Mouse (Mus musculus): ENCODE data around the gene Fam89b. TPM values are rescaled to one million over a fixed set of nuclear protein-coding genes. Genes with fewer than 3 reads are reported as not detected.
A peak's percentile ranks its signal among the peaks of the same experiment; 100 is the strongest.

Gene Fam89b
- polyA plus RNA-seq, 1 experiment from 2014 or later: 85.8 TPM

DNA sequence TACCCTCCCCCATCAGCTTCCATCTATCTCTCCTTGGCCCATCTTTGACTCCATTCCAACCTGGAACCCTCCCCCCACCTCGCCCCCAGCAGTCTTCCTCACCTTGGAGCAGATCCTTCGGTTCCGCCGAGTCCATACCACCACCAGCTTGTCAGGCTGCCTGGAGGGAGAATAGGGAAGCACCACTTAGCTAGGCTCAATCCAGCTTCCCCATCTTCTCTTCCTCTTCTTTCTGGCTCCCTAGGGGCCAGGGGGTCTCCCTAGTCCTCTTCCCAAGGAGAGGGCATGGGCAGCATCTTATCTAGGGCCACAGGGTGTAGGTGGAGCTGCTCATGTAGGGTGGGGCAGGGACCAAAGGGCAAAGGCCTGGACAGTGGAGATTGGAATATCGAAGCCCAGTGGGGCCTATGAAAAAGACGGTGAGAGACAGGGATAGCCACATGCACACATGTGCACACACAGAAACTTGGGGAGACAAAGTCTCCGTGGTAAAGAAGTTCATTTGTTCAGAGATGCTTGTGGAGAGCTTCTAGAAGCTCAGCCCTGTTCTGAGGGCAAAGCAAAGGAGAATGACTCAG lies 6.5 kb downstream of the Fam89b start:
- H3K27ac ChIP-seq (ENCODE audit: low read depth): no peak overlapping the region
- no peak overlapping the region for H3K4me2 ChIP-seq (ENCODE audit: low read length)
- no peaks in the 10 kb centered on the region for H3K9me3 ChIP-seq (ENCODE audit: control insufficient read depth, low read length)
- H3K9ac ChIP-seq (ENCODE audit: low read length): no peak overlapping the region
- H3K4me3 ChIP-seq (ENCODE audit: low read depth, low read length): no peak overlapping the region
- 91% methylated on average over 7 of the region's 7 CpGs for WGBS
- ATAC-seq (replicated peaks; ENCODE audit: low FRiP score, low TSS enrichment, low read depth) (no peak), DNase-seq (ENCODE audit: low spot score) (no peak)
- peaks cover 59% of the 10 kb centered on the region for H3K36me3 ChIP-seq (ENCODE audit: control insufficient read depth, insufficient read depth, low read length)
- no peaks in the 10 kb centered on the region for H3K27me3 ChIP-seq (replicated peaks; ENCODE audit: control insufficient read depth, insufficient read depth, low read length)
- peaks cover 33% of the 10 kb centered on the region for H3K4me1 ChIP-seq (replicated peaks; ENCODE audit: control insufficient read depth, insufficient read depth, low read length)

DNA sequence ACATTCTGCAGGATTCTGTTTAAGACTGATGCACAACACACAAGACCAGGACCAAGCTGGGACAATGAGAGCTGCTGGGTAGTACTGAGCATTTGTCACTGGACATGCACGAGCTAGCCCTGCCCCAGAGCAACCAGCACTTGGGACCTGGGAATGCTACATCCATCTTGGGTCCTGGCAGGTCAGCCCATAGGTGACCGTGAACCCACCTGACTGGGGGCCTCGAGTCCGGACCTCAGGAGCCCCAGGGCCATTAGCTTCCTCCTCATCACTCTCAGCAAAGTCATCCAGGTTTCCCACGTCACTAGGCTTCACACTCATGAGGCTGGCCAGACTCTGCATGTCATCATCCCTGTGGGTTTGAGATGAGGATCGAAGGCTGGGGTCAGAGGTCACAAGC lies 8.2 kb downstream of the Fam89b start:
- no peak overlapping the region for H3K9ac ChIP-seq (ENCODE audit: low read length)
- ATAC-seq (replicated peaks; ENCODE audit: low FRiP score, low TSS enrichment, low read depth) (no peak), DNase-seq (ENCODE audit: low spot score) (no peak)
- no peak overlapping the region for H3K4me2 ChIP-seq (ENCODE audit: low read length)
- H3K27ac ChIP-seq (ENCODE audit: low read depth): no peak overlapping the region
- WGBS: 89% methylated on average over 6 of the region's 6 CpGs
- H3K4me1 ChIP-seq (replicated peaks; ENCODE audit: control insufficient read depth, insufficient read depth, low read length): peaks cover 19% of the 10 kb centered on the region
- no peaks in the 10 kb centered on the region for H3K27me3 ChIP-seq (replicated peaks; ENCODE audit: control insufficient read depth, insufficient read depth, low read length)
- no peaks in the 10 kb centered on the region for H3K9me3 ChIP-seq (ENCODE audit: control insufficient read depth, low read length)
- H3K36me3 ChIP-seq (ENCODE audit: control insufficient read depth, insufficient read depth, low read length): peaks cover 59% of the 10 kb centered on the region
- no peak overlapping the region for H3K4me3 ChIP-seq (ENCODE audit: low read depth, low read length)

DNA sequence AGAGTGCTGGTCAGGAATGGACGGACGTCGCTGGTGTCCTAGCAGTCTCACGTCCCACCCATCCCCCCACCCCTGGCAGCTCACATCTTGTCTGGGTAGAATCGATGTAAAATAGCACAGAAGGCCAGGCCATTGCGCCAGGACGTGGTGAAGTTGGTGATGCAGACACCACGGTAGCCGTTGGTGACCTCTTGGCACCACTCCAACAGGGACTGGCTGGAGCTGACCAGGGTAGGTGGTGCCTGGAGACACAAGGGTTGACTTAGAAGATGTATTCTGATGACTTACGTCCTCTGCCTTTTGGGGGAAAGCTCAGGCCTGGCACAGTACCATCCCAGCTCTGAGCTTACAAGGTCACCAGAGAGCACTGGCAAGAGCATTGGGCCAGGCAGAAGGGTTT lies 12.5 kb downstream of the Fam89b start:
- H3K4me3 ChIP-seq (ENCODE audit: low read depth, low read length): no peak overlapping the region
- WGBS: 58% methylated on average over 10 of the region's 10 CpGs
- H3K27ac ChIP-seq (ENCODE audit: low read depth): no peak overlapping the region
- no peak for DNase-seq (ENCODE audit: low spot score)
- H3K9ac ChIP-seq (ENCODE audit: low read length): no peak overlapping the region
- H3K4me2 ChIP-seq (ENCODE audit: low read length): no peak overlapping the region
- no peak for ATAC-seq (replicated peaks; ENCODE audit: low FRiP score, low TSS enrichment, low read depth)
- no peaks in the 10 kb centered on the region for H3K9me3 ChIP-seq (ENCODE audit: control insufficient read depth, low read length)
- H3K36me3 ChIP-seq (ENCODE audit: control insufficient read depth, insufficient read depth, low read length): peaks cover 58% of the 10 kb centered on the region
- no peaks in the 10 kb centered on the region for H3K27me3 ChIP-seq (replicated peaks; ENCODE audit: control insufficient read depth, insufficient read depth, low read length)
- peaks cover 19% of the 10 kb centered on the region for H3K4me1 ChIP-seq (replicated peaks; ENCODE audit: control insufficient read depth, insufficient read depth, low read length)

DNA sequence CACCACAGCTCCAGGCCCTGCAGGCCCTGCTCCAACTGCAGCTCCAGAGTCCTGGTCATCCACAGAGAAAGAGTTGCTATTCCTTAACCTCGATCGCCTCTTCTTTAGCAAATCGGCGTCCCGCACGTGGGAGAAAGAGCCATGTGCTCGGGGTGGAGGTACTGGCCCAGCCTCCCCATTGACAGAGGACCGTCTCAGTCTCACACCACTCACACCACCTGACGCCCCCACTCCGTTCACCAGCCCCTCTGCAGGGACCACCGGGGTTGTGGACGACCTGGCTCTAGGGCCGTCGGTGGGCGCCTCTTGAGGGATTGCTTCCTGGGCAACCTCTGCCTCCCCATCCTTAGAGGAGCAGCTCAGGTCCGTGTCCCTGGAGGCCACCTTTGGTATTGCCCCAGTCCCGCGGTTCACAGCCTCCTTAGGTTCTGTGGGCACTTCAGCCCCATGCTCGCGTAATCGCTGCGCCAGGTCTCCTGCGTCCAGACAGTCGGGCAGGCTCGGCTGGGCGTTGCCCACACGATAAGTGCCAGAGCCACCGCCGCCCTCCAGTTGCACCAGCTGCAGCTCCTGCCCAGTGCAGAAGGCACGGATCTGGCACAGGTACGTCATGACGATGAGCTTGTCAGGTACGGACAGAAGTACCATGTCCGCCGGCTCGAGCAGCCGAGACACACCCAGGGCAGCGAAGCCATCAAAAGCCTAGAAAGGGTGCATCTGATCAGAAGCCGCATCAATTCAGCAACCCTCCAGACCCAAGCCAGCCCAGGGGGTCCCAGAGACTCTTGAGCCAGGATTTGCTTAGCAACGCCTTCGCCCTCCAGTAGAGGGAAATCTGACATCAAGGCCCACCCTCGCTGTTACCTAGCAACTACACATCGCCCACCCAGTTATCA lies 13.4 kb downstream of the Fam89b start:
- Histone ChIP-seq H3K27ac (ENCODE audit: low read depth) (no peak overlapping the region), H3K4me1 (replicated peaks; ENCODE audit: control insufficient read depth, insufficient read depth, low read length) (peaks cover 19% of the 10 kb centered on the region), H3K4me3 (ENCODE audit: low read depth, low read length) (no peak overlapping the region), H3K36me3 (ENCODE audit: control insufficient read depth, insufficient read depth, low read length) (peaks cover 57% of the 10 kb centered on the region), H3K9me3 (ENCODE audit: control insufficient read depth, low read length) (no peaks in the 10 kb centered on the region), H3K4me2 (ENCODE audit: low read length) (no peak overlapping the region), H3K27me3 (replicated peaks; ENCODE audit: control insufficient read depth, insufficient read depth, low read length) (no peaks in the 10 kb centered on the region), H3K9ac (ENCODE audit: low read length) (no peak overlapping the region)
- 32% methylated on average over 43 of the region's 43 CpGs for WGBS
- peak; percentile 21; the same call in 1 of the 2 replicates for ATAC-seq (replicated peaks; ENCODE audit: low FRiP score, low TSS enrichment, low read depth)
- DNase-seq (ENCODE audit: low spot score): peak; percentile 66

DNA sequence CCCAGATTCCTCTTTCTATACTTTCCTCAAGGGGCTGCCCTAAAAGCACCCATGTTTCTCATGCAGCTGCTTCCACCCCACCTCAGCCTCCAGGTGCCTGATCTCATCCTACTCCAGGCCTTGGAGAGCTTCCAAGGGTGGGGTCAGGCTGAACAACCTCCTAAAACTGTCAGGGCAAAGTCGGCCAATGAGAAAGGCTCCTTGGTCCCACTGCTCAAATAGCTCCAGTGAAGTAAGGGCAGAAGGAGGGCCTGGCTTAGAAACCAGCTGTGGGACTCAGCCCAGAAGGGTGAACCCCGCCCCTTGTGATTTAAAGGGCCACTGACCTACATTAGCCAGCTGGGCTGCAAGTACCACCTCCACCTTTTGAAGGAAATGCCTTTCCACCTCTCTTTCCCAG lies 15.7 kb downstream of the Fam89b start:
- 8% methylated on average over 2 of the region's 2 CpGs for WGBS
- Histone ChIP-seq H3K4me3 (ENCODE audit: low read depth, low read length) (no peak overlapping the region), H3K27me3 (replicated peaks; ENCODE audit: control insufficient read depth, insufficient read depth, low read length) (no peaks in the 10 kb centered on the region), H3K4me2 (ENCODE audit: low read length) (peak overlapping the region; percentile 13; the same call in 1 of the 2 replicates), H3K9ac (ENCODE audit: low read length) (no peak overlapping the region), H3K27ac (ENCODE audit: low read depth) (peak overlapping the region; percentile 36; the same call in 1 of the 2 replicates), H3K36me3 (ENCODE audit: control insufficient read depth, insufficient read depth, low read length) (peaks cover 55% of the 10 kb centered on the region), H3K9me3 (ENCODE audit: control insufficient read depth, low read length) (no peaks in the 10 kb centered on the region), H3K4me1 (replicated peaks; ENCODE audit: control insufficient read depth, insufficient read depth, low read length) (peaks cover 19% of the 10 kb centered on the region)
- peak; percentile 76 for ATAC-seq (replicated peaks; ENCODE audit: low FRiP score, low TSS enrichment, low read depth)
- no peak for DNase-seq (ENCODE audit: low spot score)

DNA sequence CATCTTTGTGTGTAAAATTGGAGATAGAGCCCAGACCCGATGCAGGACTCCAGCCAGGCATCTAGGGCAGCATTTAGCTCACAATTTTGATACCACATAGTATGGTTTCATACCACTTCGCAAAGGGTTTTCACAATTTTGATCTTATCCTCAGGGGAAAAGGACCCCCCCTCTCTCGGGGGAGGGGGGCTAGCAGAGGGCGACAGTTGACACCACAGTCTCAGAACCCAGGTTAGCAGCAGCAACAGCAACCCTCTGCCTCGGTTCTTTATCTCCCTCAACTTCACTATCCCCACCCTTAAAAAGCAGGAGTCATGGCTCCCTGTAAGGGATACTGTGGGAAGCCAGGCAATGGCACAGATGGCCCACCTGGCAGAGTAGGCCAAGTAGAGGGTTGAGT lies 16.2 kb downstream of the Fam89b start:
- Histone ChIP-seq H3K4me1 (replicated peaks; ENCODE audit: control insufficient read depth, insufficient read depth, low read length) (peaks cover 19% of the 10 kb centered on the region), H3K4me2 (ENCODE audit: low read length) (no peak overlapping the region), H3K27ac (ENCODE audit: low read depth) (peak overlapping the region; percentile 36; the same call in 1 of the 2 replicates), H3K27me3 (replicated peaks; ENCODE audit: control insufficient read depth, insufficient read depth, low read length) (no peaks in the 10 kb centered on the region), H3K36me3 (ENCODE audit: control insufficient read depth, insufficient read depth, low read length) (peaks cover 55% of the 10 kb centered on the region), H3K9ac (ENCODE audit: low read length) (no peak overlapping the region), H3K4me3 (ENCODE audit: low read depth, low read length) (no peak overlapping the region), H3K9me3 (ENCODE audit: control insufficient read depth, low read length) (no peaks in the 10 kb centered on the region)
- ATAC-seq (replicated peaks; ENCODE audit: low FRiP score, low TSS enrichment, low read depth) (no peak), DNase-seq (ENCODE audit: low spot score) (no peak)
- WGBS: 81% methylated on average over 5 of the region's 5 CpGs

DNA sequence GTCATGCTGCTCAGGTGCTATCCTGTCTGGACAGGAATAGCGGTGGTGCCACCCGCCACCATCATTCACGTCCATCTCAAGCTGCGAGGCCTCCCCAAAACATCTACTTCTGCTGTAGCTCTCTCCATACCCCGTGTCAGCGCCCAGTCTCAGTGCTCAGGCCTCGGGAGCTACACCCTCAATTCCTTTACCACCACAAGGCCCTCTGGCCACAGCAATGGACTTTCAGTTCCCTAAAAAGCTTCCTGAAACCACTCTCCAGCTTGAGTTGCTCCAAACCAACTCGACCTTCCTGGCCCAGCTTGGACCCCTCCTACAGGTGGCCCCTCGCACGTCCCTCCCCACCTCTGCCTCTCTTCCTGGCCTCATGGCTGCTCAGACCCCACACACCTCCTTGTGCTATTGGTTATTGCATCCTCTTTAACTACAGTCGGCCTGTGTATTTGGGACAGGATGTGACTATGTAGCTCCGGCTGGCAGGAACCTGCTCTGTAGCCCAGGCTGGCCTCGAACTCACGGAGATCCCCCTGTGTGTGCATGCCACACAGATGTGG lies 17.5 kb downstream of the Fam89b start:
- WGBS: 90% methylated on average over 14 of the region's 14 CpGs
- no peaks in the 10 kb centered on the region for H3K9me3 ChIP-seq (ENCODE audit: control insufficient read depth, low read length)

DNA sequence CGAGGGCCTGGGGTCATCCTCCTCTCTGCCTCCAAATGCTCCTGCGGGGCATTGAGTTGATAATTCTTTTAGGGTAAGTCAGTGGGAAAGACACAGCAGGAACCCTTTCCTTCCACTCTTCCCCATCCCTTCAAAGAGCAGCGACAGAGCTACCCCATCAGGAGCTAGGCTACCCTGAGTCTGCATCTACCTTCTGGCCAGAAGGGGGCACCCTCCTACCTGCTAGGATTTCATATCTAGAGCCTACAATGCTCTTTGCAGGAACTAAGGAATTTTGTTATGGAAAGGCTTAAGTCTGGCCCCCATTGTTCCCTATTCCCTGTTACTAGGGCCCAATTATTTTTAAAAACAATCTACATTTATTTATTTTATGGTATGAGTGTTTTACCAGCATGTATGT lies 18.2 kb downstream of the Fam89b start:
- Histone ChIP-seq H3K27me3 (replicated peaks; ENCODE audit: control insufficient read depth, insufficient read depth, low read length) (no peaks in the 10 kb centered on the region), H3K4me2 (ENCODE audit: low read length) (no peak overlapping the region), H3K36me3 (ENCODE audit: control insufficient read depth, insufficient read depth, low read length) (peaks cover 65% of the 10 kb centered on the region), H3K27ac (ENCODE audit: low read depth) (no peak overlapping the region), H3K4me1 (replicated peaks; ENCODE audit: control insufficient read depth, insufficient read depth, low read length) (peaks cover 17% of the 10 kb centered on the region), H3K9ac (ENCODE audit: low read length) (no peak overlapping the region), H3K4me3 (ENCODE audit: low read depth, low read length) (no peak overlapping the region), H3K9me3 (ENCODE audit: control insufficient read depth, low read length) (no peaks in the 10 kb centered on the region)
- 21% methylated on average over 3 of the region's 3 CpGs for WGBS
- DNase-seq (ENCODE audit: low spot score): peak; percentile 72
- ATAC-seq (replicated peaks; ENCODE audit: low FRiP score, low TSS enrichment, low read depth): no peak

More for the DNA sequence above, 17.5 kb downstream of the Fam89b start:
- no peak overlapping the region for H3K27ac ChIP-seq (ENCODE audit: low read depth)
- ATAC-seq (replicated peaks; ENCODE audit: low FRiP score, low TSS enrichment, low read depth) (no peak), DNase-seq (ENCODE audit: low spot score) (no peak)
- H3K4me3 ChIP-seq (ENCODE audit: low read depth, low read length): no peak overlapping the region
- H3K9ac ChIP-seq (ENCODE audit: low read length): no peak overlapping the region
- H3K36me3 ChIP-seq (ENCODE audit: control insufficient read depth, insufficient read depth, low read length): peaks cover 65% of the 10 kb centered on the region
- no peaks in the 10 kb centered on the region for H3K27me3 ChIP-seq (replicated peaks; ENCODE audit: control insufficient read depth, insufficient read depth, low read length)
- H3K4me1 ChIP-seq (replicated peaks; ENCODE audit: control insufficient read depth, insufficient read depth, low read length): peaks cover 19% of the 10 kb centered on the region
- H3K4me2 ChIP-seq (ENCODE audit: low read length): no peak overlapping the region
